In genomic region chr14:48222051-48222450, GRCm38 (mm10) we compare ENCODE assay signal across 32 mouse cellular contexts.
"Had no signal": no experiment of that assay in that cellular context is flagged by ENCODE, and none has a peak within 500 bp of the region (broad histone marks: within the 10 kb centered on the region; RNA-seq: fewer than 3 reads in every experiment).

No protein-coding gene starts in this region.

- DNase-seq: left cerebral cortex, postnatal 4 days; liver; liver, embryonic 13.5 days; liver, postnatal 0 days; lung, adult 18-20 months; lung, adult 2 months; lung, postnatal 10 days; lung, postnatal 14 days; lung, postnatal 36 days; midbrain, embryonic 14.5 days had no signal

- H3K4me3 ChIP-seq: left cerebral cortex, adult 2 months; limb, embryonic 10.5 days; limb, embryonic 12.5 days; limb, embryonic 13.5 days; limb, embryonic 15.5 days; liver, embryonic 12.5 days; liver, embryonic 13.5 days; liver, embryonic 15.5 days; lung, embryonic 15.5 days; megakaryocyte, embryonic 14.5 days; midbrain, embryonic 10.5 days; midbrain, embryonic 12.5 days; midbrain, embryonic 13.5 days; midbrain, embryonic 15.5 days; myocyte; neural tube, embryonic 12.5 days; neural tube, embryonic 13.5 days had no signal

- H3K36me3 ChIP-seq: limb, embryonic 10.5 days; limb, embryonic 12.5 days; limb, embryonic 13.5 days; limb, embryonic 15.5 days; liver, embryonic 12.5 days; liver, embryonic 13.5 days; liver, embryonic 15.5 days; lung, embryonic 15.5 days; midbrain, embryonic 15.5 days; neural tube, embryonic 12.5 days; neural tube, embryonic 13.5 days had no signal

- H3K27ac ChIP-seq: left cerebral cortex, adult 2 months; limb, embryonic 10.5 days; limb, embryonic 12.5 days; limb, embryonic 13.5 days; limb, embryonic 15.5 days; liver, embryonic 12.5 days; liver, embryonic 13.5 days; liver, embryonic 14.5 days; liver, embryonic 15.5 days; lung, embryonic 15.5 days; macrophage; midbrain, embryonic 10.5 days; midbrain, embryonic 12.5 days; midbrain, embryonic 13.5 days; midbrain, embryonic 15.5 days; neural tube, embryonic 12.5 days; neural tube, embryonic 13.5 days had no signal

- H3K9me3 ChIP-seq: limb, embryonic 10.5 days; limb, embryonic 12.5 days; limb, embryonic 13.5 days; limb, embryonic 15.5 days; liver, embryonic 12.5 days; liver, embryonic 13.5 days; liver, embryonic 15.5 days; lung, embryonic 15.5 days; midbrain, embryonic 10.5 days; midbrain, embryonic 12.5 days; midbrain, embryonic 13.5 days; midbrain, embryonic 15.5 days; neural tube, embryonic 12.5 days; neural tube, embryonic 13.5 days had no signal

- H3K27me3 ChIP-seq: limb, embryonic 12.5 days; limb, embryonic 13.5 days; limb, embryonic 15.5 days; liver, embryonic 12.5 days; liver, embryonic 13.5 days; liver, embryonic 15.5 days; lung, embryonic 15.5 days; megakaryocyte, embryonic 14.5 days; midbrain, embryonic 12.5 days; midbrain, embryonic 13.5 days; midbrain, embryonic 15.5 days; neural tube, embryonic 12.5 days; neural tube, embryonic 13.5 days had no signal

- H3K4me2 ChIP-seq: limb, embryonic 12.5 days; limb, embryonic 13.5 days; limb, embryonic 15.5 days; liver, embryonic 11.5 days; liver, embryonic 12.5 days; liver, embryonic 13.5 days; liver, embryonic 15.5 days; lung, embryonic 14.5 days; lung, embryonic 15.5 days; midbrain, embryonic 11.5 days; midbrain, embryonic 12.5 days; midbrain, embryonic 13.5 days; midbrain, embryonic 15.5 days; neural tube, embryonic 12.5 days; neural tube, embryonic 13.5 days had no signal

- ATAC-seq: liver, embryonic 12.5 days; liver, postnatal 0 days; midbrain, embryonic 13.5 days; midbrain, embryonic 15.5 days; midbrain, embryonic 16.5 days had no signal

- H3K4me1 ChIP-seq: liver, embryonic 13.5 days; liver, embryonic 15.5 days; megakaryocyte, embryonic 14.5 days had no signal

- H3K9ac ChIP-seq: limb, embryonic 12.5 days; limb, embryonic 13.5 days; limb, embryonic 15.5 days; liver, embryonic 12.5 days; liver, embryonic 13.5 days; liver, embryonic 14.5 days; liver, embryonic 15.5 days; liver, postnatal 0 days; lung, embryonic 14.5 days; lung, embryonic 15.5 days; midbrain, embryonic 12.5 days; midbrain, embryonic 13.5 days; midbrain, embryonic 15.5 days; neural tube, embryonic 12.5 days; neural tube, embryonic 13.5 days had no signal
